Mouse (Mus musculus) heart, embryonic 10.5 days (tissue): Measurements from ENCODE around the gene Fdxacb1. TPM values are rescaled to one million over a fixed set of nuclear protein-coding genes. Genes with fewer than 3 reads are reported as not detected.

Experiments
- DNase-seq: peaks from one replicate; pipeline ENCODE4 v3.0.0-alpha.2; 2017; ENCODE audit warnings: low spot score
- H3K27ac ChIP-seq: fragments of 300-500 bp; sonication (generic); 2 replicates; pipeline ENCODE4 v1.5.1; 2016; ENCODE audit warnings: mild to moderate bottlenecking
- H3K27me3 ChIP-seq: fragments of 300-500 bp; sonication (generic); 2 replicates; pipeline ENCODE4 v1.6.1; 2016; ENCODE audit warnings: mild to moderate bottlenecking; ENCODE audit not compliant: poor library complexity, insufficient read depth, severe bottlenecking
- H3K36me3 ChIP-seq: fragments of 300-500 bp; sonication (generic); 2 replicates; pipeline ENCODE4 v1.6.1; 2016; ENCODE audit warnings: mild to moderate bottlenecking, moderate library complexity
- H3K4me1 ChIP-seq: fragments of 300-500 bp; sonication (generic); 2 replicates; pipeline ENCODE4 v1.6.1; 2016; ENCODE audit warnings: mild to moderate bottlenecking
- H3K4me3 ChIP-seq: fragments of 300-500 bp; sonication (generic); 2 replicates; pipeline ENCODE4 v1.5.1; 2016; ENCODE audit warnings: mild to moderate bottlenecking, moderate library complexity
- H3K9me3 ChIP-seq: fragments of 300-500 bp; sonication (generic); 2 replicates; pipeline ENCODE4 v1.6.1; 2016; ENCODE audit warnings: mild to moderate bottlenecking, moderate library complexity
- WGBS: fragments of 180-500 bp; shearing (Covaris S2); methylation state at CpG from one replicate; pipeline ENCODE4 v1.1.7; 2016; 5-methylcytosine and 5-hydroxymethylcytosine counted together
- polyA plus RNA-seq: library from polyadenylated mRNA; unstranded; fragments of >200 nt; fragmentation: Nextera tagmentation; extraction: Ambion mirVana; gene quantifications from 2 replicates; pipeline ENCODE4 v1.2.1, GENCODE M21; 2016

The Fdxacb1 gene
- polyA plus RNA-seq, 1 experiment from 2014 or later, result 10.6 TPM

DNA sequence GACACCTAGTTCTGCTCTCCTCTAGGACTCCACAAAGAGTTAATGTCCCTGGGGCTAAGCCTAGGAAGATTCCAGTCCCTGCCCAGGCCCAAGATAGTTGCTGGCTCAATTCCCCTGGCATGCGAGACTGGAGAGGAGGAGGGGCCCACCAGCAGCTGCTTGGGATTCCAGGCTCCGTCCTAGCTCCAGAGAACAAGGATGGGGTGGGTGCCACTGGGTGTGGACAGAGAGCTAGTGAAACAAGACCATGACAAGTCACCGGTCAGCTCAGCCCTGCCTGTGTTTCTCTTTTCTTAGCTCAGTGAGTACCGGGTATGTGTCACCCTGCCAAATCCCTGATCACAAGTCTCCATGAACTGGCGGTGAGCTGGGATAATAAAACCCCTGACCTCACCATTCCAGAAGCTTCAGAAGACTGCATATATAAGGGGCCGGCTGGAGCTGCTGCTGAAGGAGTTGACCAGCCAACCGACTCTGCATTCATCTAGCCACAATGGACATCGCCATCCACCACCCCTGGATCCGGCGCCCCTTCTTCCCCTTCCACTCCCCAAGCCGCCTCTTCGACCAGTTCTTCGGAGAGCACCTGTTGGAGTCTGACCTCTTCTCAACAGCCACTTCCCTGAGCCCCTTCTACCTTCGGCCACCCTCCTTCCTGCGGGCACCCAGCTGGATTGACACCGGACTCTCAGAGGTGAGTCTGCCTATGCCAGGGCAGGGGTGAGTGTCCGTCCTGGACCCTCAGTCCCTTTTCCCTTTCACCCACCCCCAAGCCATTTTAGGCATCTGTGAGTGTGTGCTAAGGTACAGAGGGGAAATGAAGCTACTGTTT is 15.0 kb upstream of the Fdxacb1 start:
- H3K27ac ChIP-seq, result peak overlapping the region; percentile 91
- H3K9me3 ChIP-seq, result no peaks in the 10 kb centered on the region
- DNase-seq, result peak; percentile 94
- H3K4me1 ChIP-seq, result peaks cover 27% of the 10 kb centered on the region; the same call in 1 of the 2 replicates
- H3K27me3 ChIP-seq, result no peaks in the 10 kb centered on the region
- H3K36me3 ChIP-seq, result peaks cover 21% of the 10 kb centered on the region
- peak overlapping the region; percentile 65 for H3K4me3 ChIP-seq
- 36% methylated on average over 17 of the region's 17 CpGs for WGBS

DNA sequence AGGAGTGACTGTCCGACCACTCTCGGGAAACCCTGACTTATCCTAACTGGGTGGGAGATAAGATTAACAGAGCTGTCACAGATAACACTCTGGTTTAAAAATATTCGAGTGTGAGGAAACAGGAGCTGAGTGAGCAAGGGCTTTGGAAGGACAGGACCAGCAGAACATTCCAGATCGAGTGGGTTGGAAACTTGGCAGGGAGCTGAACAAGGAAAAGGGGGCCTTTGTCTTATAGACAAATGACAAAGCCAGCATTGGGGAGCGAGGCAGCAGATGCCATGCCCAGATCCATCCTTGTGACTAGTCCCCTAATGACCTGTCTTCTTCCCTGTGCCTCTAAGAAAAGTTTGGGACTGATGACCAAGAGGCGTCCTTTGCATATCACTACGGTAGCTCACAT is 14.1 kb upstream of the Fdxacb1 start:
- 22% methylated on average over 7 of the region's 7 CpGs for WGBS
- Histone ChIP-seq H3K9me3 (no peaks in the 10 kb centered on the region), H3K4me1 (peaks cover 21% of the 10 kb centered on the region; the same call in 1 of the 2 replicates), H3K27ac (peak overlapping the region; percentile 91), H3K4me3 (peak overlapping the region; percentile 65), H3K36me3 (peaks cover 21% of the 10 kb centered on the region), H3K27me3 (no peaks in the 10 kb centered on the region)
- no peak for DNase-seq

DNA sequence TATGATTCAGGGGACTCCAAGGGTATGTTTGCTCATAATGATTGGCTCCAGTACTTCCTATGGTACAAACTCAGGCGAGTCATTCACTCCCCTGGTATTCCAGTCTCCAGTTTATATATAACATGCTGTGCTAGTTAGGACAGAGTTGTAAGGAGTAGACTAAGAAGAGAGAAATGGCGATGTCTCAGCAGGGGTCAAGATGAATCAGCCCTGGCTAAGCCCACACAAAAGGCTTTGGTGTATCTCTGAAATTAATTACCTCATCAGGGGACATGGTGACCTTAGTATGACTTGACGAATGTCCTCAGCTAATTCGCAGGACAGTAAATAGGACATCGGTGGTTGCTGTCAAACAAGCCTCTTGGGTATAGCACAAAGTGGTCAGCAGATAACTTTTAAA is 11.3 kb upstream of the Fdxacb1 start:
- no peak for DNase-seq
- H3K9me3 ChIP-seq, result no peaks in the 10 kb centered on the region
- 62% methylated on average over 5 of the region's 5 CpGs for WGBS

DNA sequence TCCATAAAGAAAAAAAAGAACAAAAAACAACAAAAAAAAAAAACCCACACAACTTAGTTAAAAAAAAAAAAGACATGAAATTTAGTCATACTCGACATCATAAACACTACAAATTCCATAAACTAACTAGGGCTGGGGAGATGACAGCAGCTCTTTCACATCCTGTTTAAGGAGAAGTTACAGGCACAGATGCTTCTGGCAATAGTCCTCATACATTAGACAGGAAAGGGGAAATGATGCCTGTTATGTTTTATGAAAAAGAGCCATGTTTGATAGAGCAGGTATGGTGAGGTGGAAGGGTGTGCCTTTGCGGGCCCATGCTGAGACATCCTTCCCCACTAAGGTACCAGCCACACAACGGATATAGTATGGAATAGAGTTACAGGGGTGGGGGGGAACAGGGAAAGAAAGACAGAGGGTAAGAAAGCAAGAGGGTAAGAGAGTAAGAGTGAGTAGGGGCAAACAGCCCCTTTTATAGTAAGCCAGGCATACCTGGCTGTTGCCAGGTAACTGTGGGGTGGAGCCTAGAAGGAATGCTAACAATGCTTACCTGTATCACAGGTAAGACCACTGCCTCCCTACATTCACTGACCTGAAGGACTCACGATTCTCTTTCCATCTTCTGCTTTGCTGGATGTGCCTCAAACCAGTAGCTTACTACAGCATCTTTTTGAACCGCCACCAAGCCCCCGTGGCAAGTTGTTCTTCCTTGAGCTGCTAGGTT is 6.4 kb upstream of the Fdxacb1 start:
- Histone ChIP-seq H3K9me3 (no peaks in the 10 kb centered on the region), H3K36me3 (peaks cover 2% of the 10 kb centered on the region; the same call in 1 of the 2 replicates), H3K27ac (no peak overlapping the region), H3K27me3 (no peaks in the 10 kb centered on the region), H3K4me3 (no peak overlapping the region), H3K4me1 (no peaks in the 10 kb centered on the region)
- no peak for DNase-seq
- WGBS, result 57% methylated on average over 6 of the region's 6 CpGs

More for the DNA sequence above, 11.3 kb upstream of the Fdxacb1 start:
- H3K4me3 ChIP-seq, result no peak overlapping the region
- H3K27ac ChIP-seq, result no peak overlapping the region
- H3K27me3 ChIP-seq, result no peaks in the 10 kb centered on the region
- peaks cover 21% of the 10 kb centered on the region for H3K36me3 ChIP-seq
- H3K4me1 ChIP-seq, result peaks cover 7% of the 10 kb centered on the region; the same call in 1 of the 2 replicates

DNA sequence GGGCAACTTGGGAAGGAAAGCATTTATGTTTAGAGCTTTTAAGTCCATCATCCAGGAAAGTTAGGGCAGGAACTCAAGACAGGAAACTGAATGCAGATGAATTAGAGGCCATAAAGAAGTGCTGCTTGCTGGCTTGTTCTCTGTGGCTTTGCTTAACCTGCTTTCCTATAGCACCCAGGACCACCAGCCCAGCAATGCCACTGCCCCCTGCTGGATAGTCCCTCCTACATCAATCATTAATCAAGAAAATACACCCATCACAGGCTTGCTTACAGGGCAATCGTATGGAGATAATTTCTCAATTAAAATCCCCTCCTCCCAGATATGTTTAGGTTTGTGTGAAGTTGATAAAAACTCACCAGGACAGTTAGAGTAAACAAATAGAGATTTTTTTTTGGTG is 4.7 kb upstream of the Fdxacb1 start:
- no peak for DNase-seq
- H3K9me3 ChIP-seq, result no peaks in the 10 kb centered on the region
- H3K36me3 ChIP-seq, result no peaks in the 10 kb centered on the region
- no peaks in the 10 kb centered on the region for H3K27me3 ChIP-seq
- H3K4me1 ChIP-seq, result peaks cover 5% of the 10 kb centered on the region
- 72% methylated on average over 1 of the region's 1 CpGs for WGBS
- H3K4me3 ChIP-seq, result no peak overlapping the region
- H3K27ac ChIP-seq, result no peak overlapping the region

DNA sequence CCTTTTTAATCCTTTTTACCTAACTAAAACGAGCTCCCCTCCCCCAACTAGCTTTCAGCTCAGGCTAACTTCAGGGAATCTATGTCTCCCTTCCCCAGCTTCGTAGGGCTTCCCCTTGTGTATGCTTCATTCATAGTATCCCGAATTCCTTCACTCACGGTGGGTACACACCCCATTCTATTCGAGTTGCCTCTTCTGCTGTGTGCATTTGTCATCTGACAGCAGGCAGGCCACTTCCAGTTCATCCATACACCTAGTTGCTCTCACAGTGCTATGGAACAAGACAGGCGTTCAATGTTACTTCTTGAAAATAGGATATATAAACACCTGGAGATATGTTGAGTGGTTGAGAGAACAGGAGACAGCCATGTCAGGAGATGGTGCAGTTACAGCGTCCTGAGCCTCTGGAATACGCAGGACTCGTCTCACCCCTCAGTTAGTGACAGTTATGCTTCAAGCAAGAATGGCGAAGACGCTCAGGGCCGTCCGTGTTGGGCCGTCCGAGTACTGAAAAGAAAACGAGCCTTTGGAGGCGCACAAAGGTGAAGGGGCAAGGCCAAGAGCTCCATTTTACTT is 417 bp upstream of the Fdxacb1 start:
- Histone ChIP-seq H3K4me1 (peaks cover 13% of the 10 kb centered on the region), H3K4me3 (peak overlapping the region; percentile 66), H3K27me3 (no peaks in the 10 kb centered on the region), H3K36me3 (peaks cover 11% of the 10 kb centered on the region), H3K27ac (peak overlapping the region; percentile 93), H3K9me3 (no peaks in the 10 kb centered on the region)
- no peak for DNase-seq
- 7% methylated on average over 17 of the region's 17 CpGs for WGBS

DNA sequence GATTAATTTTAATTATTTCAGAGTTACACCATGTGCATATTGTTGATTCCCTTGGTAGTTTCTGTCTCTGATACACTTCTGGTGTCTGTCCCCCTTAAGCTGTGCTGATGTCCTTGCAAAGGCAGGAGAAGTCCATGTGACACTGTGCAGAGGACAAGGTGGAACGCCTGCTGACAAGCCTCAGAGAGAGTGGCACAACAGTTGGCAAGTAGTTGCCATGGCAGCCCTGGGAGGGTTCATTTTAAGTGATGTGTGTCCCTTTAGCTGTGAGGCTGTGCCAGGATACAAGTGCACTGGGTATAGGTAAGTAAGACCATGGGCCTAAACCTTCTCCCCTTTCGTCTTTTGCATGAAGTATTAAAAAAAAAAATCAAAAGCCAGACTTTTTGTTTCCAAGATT is 2.0 kb downstream of the Fdxacb1 start:
- peaks cover 11% of the 10 kb centered on the region for H3K36me3 ChIP-seq
- 72% methylated on average over 2 of the region's 2 CpGs for WGBS
- H3K4me1 ChIP-seq, result peaks cover 23% of the 10 kb centered on the region
- H3K27ac ChIP-seq, result no peak overlapping the region
- no peaks in the 10 kb centered on the region for H3K27me3 ChIP-seq
- no peak overlapping the region for H3K4me3 ChIP-seq
- H3K9me3 ChIP-seq, result no peaks in the 10 kb centered on the region
- DNase-seq, result no peak

DNA sequence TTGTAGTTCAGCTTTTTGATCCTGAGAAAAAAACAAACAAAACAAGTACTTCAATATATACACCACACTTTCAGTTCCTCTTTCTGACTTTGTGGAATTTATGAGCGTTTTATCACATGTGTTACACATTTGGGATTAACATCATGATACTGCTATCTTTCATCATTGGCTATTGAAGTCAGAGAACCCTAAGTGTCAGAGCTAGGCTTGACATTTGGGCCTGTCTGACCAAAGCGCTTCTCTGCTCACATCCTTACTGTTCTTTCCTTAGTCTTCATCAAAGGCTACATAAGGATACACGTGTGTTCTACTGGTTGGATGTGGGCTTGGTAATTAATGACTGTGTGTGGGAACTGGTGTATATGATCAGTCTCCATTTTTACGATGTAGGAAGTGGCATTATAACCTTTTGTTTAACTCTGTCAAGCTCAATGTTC is 6.0 kb downstream of the Fdxacb1 start:
- WGBS, result 83% methylated on average over 4 of the region's 4 CpGs
- H3K4me3 ChIP-seq, result peak overlapping the region; percentile 85; the same call in 1 of the 2 replicates
- H3K4me1 ChIP-seq, result peaks cover 22% of the 10 kb centered on the region
- DNase-seq, result no peak
- H3K9me3 ChIP-seq, result no peaks in the 10 kb centered on the region
- no peaks in the 10 kb centered on the region for H3K27me3 ChIP-seq
- H3K27ac ChIP-seq, result no peak overlapping the region
- H3K36me3 ChIP-seq, result peaks cover 26% of the 10 kb centered on the region

DNA sequence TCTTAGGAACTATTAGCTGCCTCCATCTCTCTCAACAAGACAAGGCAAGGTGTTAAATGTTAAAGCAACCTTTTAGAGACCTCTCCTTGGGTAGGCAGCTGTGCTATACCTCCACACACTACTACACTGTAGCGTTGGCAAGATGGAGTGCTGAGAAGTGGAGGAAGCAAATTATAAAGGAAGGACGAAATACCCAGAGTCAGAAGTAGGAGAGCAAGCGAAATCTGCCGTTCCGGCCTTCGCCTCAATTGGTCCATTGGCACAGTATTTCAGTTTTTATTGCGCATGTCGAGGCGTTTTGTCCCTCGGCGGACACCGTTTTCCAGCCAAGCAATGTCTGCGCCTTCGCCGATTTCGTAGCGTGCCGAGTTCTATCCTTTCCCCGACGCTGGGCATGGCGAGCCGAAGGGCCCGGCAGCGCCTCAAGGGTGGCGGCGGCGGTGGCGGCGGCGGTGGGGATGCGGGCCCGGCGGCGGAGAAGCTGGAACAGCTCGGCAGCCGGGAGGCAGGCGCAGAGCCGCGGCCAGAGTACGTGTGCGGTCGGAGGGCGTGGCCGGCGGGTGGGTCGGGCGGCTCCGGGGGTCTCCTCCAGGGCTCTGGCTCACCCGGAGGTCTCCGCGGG is 7.1 kb downstream of the Fdxacb1 start, which contains the start of the genes Alg9 and 1110032A03Rik:
Alg9 (plus strand) TSS at position 29 of the 622 bp plus-strand sequence.
1110032A03Rik (minus strand) TSS at position 530 of the 622 bp plus-strand sequence.
- no peaks in the 10 kb centered on the region for H3K27me3 ChIP-seq
- H3K4me1 ChIP-seq, result peaks cover 19% of the 10 kb centered on the region
- under 1% methylated on average over 51 of the region's 51 CpGs for WGBS
- peak within 1 kb of the TSS; percentile 85 for H3K4me3 ChIP-seq
- H3K36me3 ChIP-seq, result peaks cover 36% of the 10 kb centered on the region
- peak within 1 kb of the TSS; percentile 97 for H3K27ac ChIP-seq
- no peaks in the 10 kb centered on the region for H3K9me3 ChIP-seq
- peak; percentile 86 for DNase-seq

DNA sequence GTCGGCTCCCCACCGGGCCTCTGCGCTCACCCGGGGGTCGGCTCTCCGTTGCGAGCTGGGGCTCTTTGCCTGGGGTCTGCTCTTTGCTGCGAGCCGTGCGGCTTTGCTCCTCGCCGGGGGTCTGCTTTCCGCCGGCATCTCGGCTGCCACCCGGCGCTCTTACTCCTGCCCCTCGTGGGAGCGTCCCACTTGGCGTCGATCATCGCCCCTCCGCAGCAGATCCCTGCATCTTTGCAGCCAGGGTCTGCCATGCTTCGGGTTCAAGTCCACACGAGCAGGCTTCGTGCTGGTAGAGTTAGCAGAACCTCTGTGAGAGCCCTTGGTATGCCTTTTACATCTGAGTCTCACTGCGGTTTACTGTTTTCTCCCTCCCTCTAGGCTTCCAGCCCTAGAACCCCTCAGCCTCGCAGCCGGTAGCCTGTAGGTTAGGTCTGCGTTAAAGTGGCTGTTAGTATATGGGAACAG is 7.7 kb downstream of the Fdxacb1 start:
- Histone ChIP-seq H3K27me3 (no peaks in the 10 kb centered on the region), H3K4me1 (peaks cover 19% of the 10 kb centered on the region), H3K4me3 (peak overlapping the region; percentile 85), H3K9me3 (no peaks in the 10 kb centered on the region), H3K36me3 (peaks cover 41% of the 10 kb centered on the region), H3K27ac (peak overlapping the region; percentile 97)
- no peak for DNase-seq
- 2% methylated on average over 24 of the region's 30 CpGs for WGBS

DNA sequence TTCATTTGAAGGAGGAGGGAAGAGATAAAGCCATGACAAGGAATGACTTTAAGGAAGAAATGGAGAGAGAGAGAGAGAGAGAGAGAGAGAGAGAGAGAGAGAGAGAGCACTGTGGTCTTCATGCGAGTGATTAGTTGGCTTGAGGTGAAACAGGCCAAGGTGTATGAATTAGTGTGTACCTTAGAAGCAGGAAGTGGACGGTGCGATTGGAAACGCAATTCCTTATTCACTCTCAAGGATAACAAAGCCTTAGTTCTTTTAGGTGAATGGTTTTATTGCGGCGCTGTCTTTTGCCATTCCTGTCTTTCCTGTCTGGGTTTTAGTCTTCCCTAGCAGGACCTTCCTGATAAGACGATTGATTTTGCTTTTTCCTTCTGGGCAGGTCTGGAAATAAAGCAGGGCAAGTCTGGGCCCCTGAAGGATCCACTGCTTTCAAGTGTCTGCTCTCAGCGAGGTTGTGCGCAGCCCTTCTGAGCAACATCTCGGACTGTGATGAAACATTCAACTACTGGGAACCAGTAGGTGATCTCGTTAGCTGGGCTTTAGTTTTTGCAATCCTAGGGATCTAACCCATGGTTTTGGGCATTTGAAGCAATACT is 8.2 kb downstream of the Fdxacb1 start:
- DNase-seq, result no peak
- 50% methylated on average over 11 of the region's 11 CpGs for WGBS
- Histone ChIP-seq H3K27ac (peak overlapping the region; percentile 97), H3K36me3 (peaks cover 46% of the 10 kb centered on the region), H3K4me1 (peaks cover 19% of the 10 kb centered on the region), H3K4me3 (peak overlapping the region; percentile 85), H3K27me3 (no peaks in the 10 kb centered on the region), H3K9me3 (no peaks in the 10 kb centered on the region)

DNA sequence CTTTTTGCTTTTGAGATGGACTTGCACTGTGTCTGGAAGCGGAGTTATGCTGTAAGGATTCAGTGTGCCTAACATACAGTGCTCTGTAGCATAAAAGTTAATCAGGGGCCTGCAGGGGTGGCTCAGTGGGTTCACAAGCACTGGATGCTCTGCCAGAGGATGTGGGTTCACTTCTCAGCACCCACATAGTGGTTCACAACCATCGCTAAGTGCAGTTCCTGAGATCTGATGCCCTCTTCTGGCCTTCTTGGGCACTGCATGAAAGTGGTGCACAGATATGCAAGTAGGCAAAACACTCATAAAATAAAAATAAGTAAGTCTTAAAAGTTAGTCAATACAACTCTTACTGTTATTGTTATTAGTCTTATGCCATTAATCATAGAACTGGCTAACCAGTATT is 14.1 kb downstream of the Fdxacb1 start:
- no peak overlapping the region for H3K4me3 ChIP-seq
- no peaks in the 10 kb centered on the region for H3K9me3 ChIP-seq
- H3K27me3 ChIP-seq, result no peaks in the 10 kb centered on the region
- WGBS, result 70% methylated on average over 2 of the region's 2 CpGs
- no peaks in the 10 kb centered on the region for H3K4me1 ChIP-seq
- DNase-seq, result no peak
- H3K27ac ChIP-seq, result no peak overlapping the region
- peaks cover 92% of the 10 kb centered on the region for H3K36me3 ChIP-seq
